Mouse (Mus musculus): ENCODE data around the gene Cdkn2aip. TPM values are rescaled to one million over a fixed set of nuclear protein-coding genes. Genes with fewer than 3 reads are reported as not detected.

The Cdkn2aip gene
- total RNA-seq, 2 experiments from 2014 or later = 11.0 to 11.6 TPM

DNA sequence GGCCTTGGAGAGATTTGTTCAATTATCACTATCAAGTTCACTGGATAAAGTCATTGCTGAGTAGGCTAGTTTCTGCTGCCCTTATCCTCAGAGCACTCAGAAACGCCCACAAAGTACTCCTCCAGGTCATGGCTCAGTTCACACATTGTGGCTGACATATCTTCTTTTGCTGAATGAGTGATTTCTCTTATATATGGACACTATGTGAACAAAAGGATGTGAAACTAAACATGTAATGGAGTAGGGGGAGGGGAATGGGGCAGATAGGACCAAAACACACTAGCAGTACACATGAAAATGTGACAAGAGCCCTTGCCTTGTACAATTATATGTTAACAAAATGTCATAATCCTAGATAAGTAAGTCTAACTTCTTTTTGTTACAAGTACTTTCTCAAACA is 11.4 kb downstream of the Cdkn2aip start:
- intact Hi-C loops (cut with DNase I) = no loop called here
- DNase-seq = no peak

DNA sequence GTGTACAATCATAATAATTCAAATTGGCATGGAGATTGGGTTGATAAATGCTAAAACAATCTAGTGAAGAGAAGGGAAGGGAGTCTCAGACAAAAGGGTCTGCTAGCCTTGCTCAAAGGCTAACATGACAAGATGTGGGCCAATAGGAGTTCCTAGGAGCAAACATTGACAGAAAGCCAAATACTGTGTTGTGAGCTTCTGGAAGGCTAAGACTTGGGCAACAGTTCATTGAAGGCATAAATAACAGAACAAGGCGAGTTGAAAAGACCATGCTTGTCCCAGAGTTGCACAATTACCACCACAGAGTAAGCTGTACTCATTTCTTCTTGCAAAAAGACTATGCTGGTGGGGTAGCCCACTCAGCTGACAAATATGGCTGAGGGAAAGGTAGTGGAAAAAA is 16.0 kb downstream of the Cdkn2aip start:
- no peak for DNase-seq
- intact Hi-C loops (cut with DNase I) = loop anchor here (10.0 kb wide), 1 partner anchor 283 kb away; no protein-coding TSS in a partner anchor

GRCm38 (mm10) chr8:47695431-47696105 is 18.2 kb downstream of the Cdkn2aip start:
- DNase-seq = no peak
- intact Hi-C loops (cut with DNase I) = loop anchor here (10.0 kb wide), 1 partner anchor 281 kb away; no protein-coding TSS in a partner anchor

DNA sequence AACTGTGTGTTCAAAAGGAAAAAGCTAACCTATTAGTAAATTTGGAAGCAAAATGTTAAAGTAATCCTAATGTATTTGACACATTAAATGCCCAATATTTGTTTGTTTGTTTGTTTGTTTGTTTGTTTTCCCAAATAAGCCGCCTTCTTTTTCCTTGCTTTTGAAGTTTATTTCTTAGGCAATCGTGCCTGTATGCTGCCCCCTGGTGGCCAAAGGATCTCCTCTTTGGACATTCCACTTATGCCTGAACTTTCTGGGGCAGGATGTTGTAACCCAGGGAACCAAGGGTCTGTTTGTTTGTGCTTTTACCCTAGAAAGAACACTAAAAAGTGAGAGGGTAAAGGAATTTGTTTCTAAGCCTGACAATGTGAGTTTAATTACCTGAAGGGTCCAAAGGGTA is 20.6 kb downstream of the Cdkn2aip start:
- intact Hi-C loops (cut with DNase I) = loop anchor here (2.0 to 10.0 kb wide), 4 partner anchors 141 to 676 kb away; partner anchors contain the start of genes Rwdd4a and Trappc11
- DNase-seq = peak; percentile 85 to 90

GRCm38 (mm10) chr8:47691831-47692230 is 21.9 kb downstream of the Cdkn2aip start:
- no peak for DNase-seq
- intact Hi-C loops (cut with DNase I) = loop anchor here (2.0 to 10.0 kb wide), 5 partner anchors 15 to 675 kb away; partner anchors contain the start of genes Rwdd4a and Trappc11

GRCm38 (mm10) chr8:47691303-47691702 is 22.4 kb downstream of the Cdkn2aip start:
- intact Hi-C loops (cut with DNase I) = loop anchor here (2.0 to 10.0 kb wide), 4 partner anchors 15 to 277 kb away; partner anchors contain the start of genes Rwdd4a and Trappc11

DNA sequence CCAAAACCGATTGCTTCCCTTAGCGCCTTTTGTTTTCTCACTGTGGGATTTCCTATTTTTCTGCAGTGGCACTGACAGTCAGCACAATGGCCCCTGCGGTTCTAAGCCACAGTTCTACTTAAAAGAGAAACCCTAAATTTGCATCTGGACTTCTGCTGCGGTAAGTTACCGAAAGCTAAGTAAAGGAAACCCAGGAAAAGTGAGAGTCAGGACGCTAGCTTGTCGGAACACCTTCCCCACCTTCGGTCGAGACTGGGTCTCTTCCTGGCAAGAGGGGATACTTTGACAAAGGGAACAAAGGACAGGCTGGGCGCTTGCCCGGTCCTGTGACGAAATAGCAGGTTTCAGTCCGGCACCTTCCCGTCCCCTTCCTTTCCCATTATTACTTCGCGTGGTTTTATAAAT is 23.1 kb downstream of the Cdkn2aip start:
- intact Hi-C loops (cut with DNase I) = loop anchor here (2.0 to 10.0 kb wide), 4 partner anchors 14 to 276 kb away; partner anchors contain the start of genes Rwdd4a and Trappc11
- peak; percentile 31 for DNase-seq

More at GRCm38 (mm10) chr8:47691303-47691702, 22.4 kb downstream of the Cdkn2aip start:
- DNase-seq = no peak

GRCm38 (mm10) chr8:47689704-47690326 is 23.9 kb downstream of the Cdkn2aip start:
- DNase-seq = peak; percentile 14 to 27
- intact Hi-C loops (cut with DNase I) = loop anchor here (2.0 to 10.0 kb wide), 4 partner anchors 13 to 275 kb away; partner anchors contain the start of genes Rwdd4a and Trappc11

DNA sequence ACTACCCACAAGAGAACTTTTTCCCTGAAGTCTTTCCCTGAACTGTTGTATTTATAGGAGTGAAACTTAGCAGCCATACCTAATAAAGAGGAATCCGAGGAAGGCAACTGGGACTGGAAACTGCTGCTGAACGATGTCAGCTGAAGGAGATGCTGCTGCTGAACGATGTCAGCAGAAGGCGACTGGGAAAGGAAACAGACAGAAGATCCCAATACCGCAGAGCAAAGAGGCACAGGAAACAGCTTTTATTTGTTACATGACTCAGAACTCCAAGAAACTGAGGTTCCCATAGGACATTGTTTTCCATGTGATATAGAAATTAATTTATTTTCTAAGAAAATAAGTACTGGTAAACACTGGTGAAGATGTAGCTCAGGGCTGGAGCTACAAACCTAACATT is 29.3 kb downstream of the Cdkn2aip start:
- intact Hi-C loops (cut with DNase I) = no loop called here
- DNase-seq = no peak

- intact Hi-C loops (cut with DNase I) = no loop called here
- no peak for DNase-seq
These were observed 29.7 kb downstream of the Cdkn2aip start for GRCm38 (mm10) chr8:47683994-47684393.

DNA sequence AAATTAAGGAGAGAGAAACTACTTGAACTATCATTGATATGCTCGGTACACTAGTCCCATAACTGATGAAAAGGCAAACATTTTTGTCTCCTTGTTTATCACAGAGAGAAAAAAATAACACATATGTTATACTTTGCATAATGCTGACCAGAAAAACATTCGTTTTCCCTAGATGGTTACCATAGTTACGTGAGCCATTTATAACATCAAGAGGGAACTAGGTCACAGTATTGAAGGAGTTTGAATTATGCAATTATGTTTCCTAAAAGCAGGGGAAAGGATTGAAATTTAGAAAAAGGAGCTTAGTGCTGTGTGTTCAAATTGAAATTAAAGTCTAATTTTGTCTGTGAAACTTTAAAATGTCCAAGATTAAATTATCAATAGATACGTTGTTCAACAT is 33.4 kb downstream of the Cdkn2aip start:
- DNase-seq = no peak

GRCm38 (mm10) chr8:47679603-47680002 is 34.1 kb downstream of the Cdkn2aip start:
- intact Hi-C loops (cut with DNase I) = no loop called here
- DNase-seq = no peak

More for the DNA sequence above, 33.4 kb downstream of the Cdkn2aip start:
- intact Hi-C loops (cut with DNase I) = no loop called here

GRCm38 (mm10) chr8:47676631-47677030 is 37.1 kb downstream of the Cdkn2aip start:
- intact Hi-C loops (cut with DNase I) = loop anchor here (2.0 kb wide), 2 partner anchors 14 to 34 kb away; no protein-coding TSS in a partner anchor
- no peak for DNase-seq

- intact Hi-C loops (cut with DNase I) = loop anchor here (2.0 kb wide), 2 partner anchors 15 to 35 kb away; no protein-coding TSS in a partner anchor
These were observed 37.5 kb downstream of the Cdkn2aip start for GRCm38 (mm10) chr8:47676224-47676623.

DNA sequence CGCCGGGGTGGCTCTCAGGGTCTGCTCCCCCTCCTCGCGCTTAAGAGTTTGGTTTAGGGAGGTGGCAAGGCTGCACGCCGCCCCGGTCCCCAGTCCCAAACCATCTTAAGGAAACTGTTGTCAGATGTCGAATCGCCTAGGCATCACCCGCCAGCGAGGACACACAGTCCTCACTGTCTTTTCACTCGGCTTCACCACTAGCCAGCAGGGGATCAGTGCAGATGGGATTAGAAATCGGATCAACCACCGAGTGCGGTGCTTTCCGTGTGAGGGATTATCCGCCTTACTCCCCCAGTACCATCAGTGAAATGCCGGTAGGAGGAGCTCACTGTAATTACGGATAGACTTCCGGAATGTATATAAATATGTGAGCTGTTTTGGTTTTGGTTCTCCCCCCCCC is 37.9 kb downstream of the Cdkn2aip start:
- no peak for DNase-seq
- intact Hi-C loops (cut with DNase I) = loop anchor here (2.0 kb wide), 3 partner anchors 15 to 141 kb away; no protein-coding TSS in a partner anchor

More at GRCm38 (mm10) chr8:47676224-47676623, 37.5 kb downstream of the Cdkn2aip start:
- no peak for DNase-seq

- intact Hi-C loops (cut with DNase I) = loop anchor here (2.0 kb wide), 1 partner anchor 140 kb away; no protein-coding TSS in a partner anchor
- peak; percentile 100 for DNase-seq
These were observed 38.7 kb downstream of the Cdkn2aip start, which contains the start of gene Ing2 for GRCm38 (mm10) chr8:47674777-47675710. Ing2 (minus strand) TSS chr8:47675556.

- intact Hi-C loops (cut with DNase I) = loop anchor here (2.0 kb wide), 1 partner anchor 139 kb away; no protein-coding TSS in a partner anchor
- DNase-seq = no peak
These were observed 39.5 kb downstream of the Cdkn2aip start for GRCm38 (mm10) chr8:47674140-47674776.

- DNase-seq = peak; percentile 93 to 96
- intact Hi-C loops (cut with DNase I) = loop anchor here (2.0 kb wide), 1 partner anchor 139 kb away; no protein-coding TSS in a partner anchor
These were observed 40.2 kb downstream of the Cdkn2aip start for GRCm38 (mm10) chr8:47673317-47674139.

All from heart, postnatal 14 days (tissue).